Mouse (Mus musculus): Measurements from ENCODE around the gene Lamp1.

Lamp1 gene

DNA sequence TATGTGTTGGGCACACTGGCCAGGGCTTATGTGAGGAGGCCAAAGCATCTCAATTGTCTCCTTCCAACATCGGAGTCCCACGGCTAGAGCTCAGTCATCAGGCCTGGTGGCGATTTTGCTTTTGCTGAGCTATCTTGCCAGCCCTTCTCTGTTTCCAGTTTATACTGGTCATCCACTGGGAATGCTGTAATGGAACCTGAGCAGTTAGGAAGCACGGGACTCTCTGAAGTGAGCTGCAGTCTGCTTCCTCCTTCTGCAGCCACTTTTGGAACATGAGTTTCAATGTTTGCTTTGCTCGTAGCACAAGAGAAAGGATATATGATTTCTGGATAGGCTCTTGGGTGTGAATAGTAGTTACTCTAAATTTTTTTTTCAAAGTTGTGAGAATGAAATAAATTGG is 5.4 kb downstream of the Lamp1 start:
- no peak for DNase-seq

DNA sequence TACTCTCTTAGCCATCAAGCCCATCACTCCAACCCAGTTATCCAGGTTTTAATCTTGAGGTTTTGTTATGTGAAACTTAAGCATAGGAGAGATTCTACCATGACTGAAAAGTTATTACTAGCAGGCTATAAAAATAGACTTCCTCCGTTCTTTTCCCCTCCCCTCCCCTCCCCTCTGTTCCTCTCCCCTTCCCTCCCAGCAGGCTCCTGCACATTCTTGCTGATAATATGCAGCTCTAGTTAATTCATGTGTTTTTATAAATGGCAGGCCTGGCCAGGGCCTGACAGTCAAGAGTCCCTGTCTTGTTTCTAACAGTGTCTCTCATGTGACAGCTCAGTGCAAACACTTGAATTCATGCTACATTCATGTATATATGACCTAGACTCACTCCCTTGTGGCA is 11.5 kb downstream of the Lamp1 start:
- DNase-seq: no peak

DNA sequence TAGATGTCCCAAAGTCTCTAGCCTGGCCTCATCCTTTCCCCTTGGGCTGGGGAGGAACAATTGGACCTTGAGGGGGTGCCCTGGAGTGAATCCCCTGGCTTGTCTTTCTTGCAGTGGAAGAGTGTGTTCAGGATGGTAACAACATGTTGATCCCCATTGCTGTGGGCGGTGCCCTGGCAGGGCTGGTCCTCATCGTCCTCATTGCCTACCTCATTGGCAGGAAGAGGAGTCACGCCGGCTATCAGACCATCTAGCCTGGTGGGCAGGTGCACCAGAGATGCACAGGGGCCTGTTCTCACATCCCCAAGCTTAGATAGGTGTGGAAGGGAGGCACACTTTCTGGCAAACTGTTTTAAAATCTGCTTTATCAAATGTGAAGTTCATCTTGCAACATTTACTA is 15.3 kb downstream of the Lamp1 start:
- no peak for DNase-seq

GRCm38 (mm10) chr8:13174811-13175210 is 15.8 kb downstream of the Lamp1 start:
- DNase-seq: no peak

DNA sequence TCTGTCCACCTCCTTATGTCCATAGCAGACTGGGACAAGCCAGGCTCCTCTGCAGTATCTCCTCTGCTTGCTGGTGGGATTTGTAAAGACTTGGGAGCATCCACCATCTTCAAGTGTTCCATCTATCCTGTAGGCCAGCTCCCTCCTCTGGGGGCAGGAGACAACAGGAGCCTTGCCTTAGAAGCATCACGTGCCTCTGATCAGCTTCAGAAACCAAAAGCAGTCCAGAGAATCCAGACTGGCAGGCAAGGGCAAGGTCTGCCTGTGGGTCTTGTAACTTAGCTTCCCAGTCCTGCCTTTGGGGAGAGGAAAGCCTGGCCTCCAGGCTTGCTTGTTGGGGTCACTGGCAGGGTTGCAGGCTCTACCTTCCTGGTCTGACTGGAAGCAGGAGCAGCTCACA is 16.7 kb downstream of the Lamp1 start:
- DNase-seq: no peak

DNA sequence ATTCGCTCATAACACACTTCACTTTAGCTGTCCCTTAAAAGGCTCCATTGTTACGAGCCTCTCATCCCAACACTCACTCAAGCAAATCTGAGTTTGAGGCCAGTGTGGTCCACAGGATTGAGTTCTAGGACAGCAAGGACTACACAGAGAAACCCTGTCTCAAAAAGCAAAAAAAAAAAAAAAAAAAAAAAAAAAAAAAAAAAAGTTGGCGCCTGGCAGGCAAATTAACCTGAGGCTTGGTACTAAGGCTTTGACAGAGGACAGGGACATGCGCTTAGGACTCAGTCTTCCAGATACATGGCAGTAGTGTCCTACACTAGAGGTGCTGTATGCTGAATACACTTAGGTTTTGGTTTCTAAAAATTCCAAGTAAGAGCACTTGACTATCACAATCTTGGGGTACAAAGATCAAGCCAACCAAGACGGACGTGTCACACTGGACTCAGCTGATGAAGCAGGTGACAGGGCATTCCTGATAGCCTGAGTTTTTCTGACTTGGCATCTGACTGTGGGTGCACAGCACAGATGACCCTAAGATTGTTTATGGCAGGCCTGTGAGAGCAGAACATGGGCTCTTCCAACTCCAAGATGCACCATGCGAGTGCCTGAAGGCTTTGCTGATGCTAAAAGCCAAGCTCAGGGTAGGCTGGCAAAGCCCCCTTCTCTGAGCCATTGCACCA is 18.4 kb downstream of the Lamp1 start:
- DNase-seq: no peak

GRCm38 (mm10) chr8:13178137-13178536 is 19.2 kb downstream of the Lamp1 start:
- no peak for DNase-seq

GRCm38 (mm10) chr8:13179482-13179881 is 20.5 kb downstream of the Lamp1 start:
- DNase-seq: no peak

DNA sequence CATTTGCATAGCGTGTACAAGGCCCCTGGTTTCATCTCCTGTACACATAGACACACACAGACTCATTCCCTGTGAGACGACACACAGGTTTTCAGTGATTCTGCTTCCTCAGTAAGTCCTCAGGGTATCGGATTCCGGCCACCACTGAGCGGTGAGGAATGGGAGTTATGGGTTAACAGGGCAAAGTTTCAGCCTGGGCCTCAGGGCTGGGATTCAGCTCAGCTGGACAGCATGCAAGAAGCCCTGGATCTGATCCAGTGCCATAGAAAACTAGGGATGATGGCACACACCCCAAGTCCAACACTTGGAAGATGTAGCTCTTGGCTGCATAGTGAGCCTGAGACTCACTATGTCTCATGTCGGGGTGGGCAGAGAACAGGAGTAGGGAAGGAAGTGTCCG is 21.0 kb downstream of the Lamp1 start:
- peak; percentile 23 to 42 for DNase-seq

DNA sequence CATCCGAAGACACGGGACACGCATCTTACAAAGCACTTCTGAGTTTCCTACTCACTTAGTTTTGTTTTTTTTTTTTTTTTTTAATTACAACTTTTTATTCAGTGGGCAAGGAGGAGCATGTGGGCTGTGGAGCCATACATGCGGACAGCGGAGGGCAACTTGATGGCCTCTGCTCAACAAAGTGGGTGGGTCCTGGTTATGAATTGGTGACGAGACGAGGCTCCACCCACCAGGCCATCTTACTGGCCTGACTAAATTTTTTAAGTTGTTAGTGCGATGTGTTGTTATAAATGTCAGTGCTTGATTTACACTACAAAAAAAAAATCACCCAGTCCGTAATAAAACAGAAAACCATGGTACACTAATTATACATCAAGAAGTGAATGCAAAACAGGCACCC is 21.4 kb downstream of the Lamp1 start:
- DNase-seq: no peak

GRCm38 (mm10) chr8:13180911-13181690 is 22.1 kb downstream of the Lamp1 start:
- no peak for DNase-seq

GRCm38 (mm10) chr8:13181691-13181976 is 22.7 kb downstream of the Lamp1 start:
- DNase-seq: no peak

DNA sequence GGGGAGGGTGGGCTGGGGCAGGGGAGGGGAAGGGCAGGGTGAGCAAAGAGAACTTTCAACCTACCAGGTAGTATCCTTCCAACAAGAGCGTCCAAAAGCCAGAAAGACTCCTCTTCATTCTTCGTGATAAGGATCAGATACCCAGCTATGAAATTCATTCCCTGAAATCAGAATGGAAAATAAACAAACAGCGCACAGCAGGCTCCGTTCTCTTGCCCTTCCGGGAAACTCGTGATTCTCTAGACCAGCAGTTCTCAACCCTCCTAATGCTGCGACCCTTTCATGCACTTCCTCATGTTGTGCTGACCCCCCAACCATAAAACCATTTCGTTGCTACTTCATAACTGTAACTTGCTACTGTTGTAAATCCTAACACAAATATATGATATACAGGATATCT is 27.9 kb downstream of the Lamp1 start:
- DNase-seq: no peak

- no peak for DNase-seq
These were observed 28.3 kb downstream of the Lamp1 start for GRCm38 (mm10) chr8:13187229-13187628.

- peak in 1 of 2 experiments; percentile 17 for DNase-seq
These were observed 28.7 kb downstream of the Lamp1 start for GRCm38 (mm10) chr8:13187638-13188037.

DNA sequence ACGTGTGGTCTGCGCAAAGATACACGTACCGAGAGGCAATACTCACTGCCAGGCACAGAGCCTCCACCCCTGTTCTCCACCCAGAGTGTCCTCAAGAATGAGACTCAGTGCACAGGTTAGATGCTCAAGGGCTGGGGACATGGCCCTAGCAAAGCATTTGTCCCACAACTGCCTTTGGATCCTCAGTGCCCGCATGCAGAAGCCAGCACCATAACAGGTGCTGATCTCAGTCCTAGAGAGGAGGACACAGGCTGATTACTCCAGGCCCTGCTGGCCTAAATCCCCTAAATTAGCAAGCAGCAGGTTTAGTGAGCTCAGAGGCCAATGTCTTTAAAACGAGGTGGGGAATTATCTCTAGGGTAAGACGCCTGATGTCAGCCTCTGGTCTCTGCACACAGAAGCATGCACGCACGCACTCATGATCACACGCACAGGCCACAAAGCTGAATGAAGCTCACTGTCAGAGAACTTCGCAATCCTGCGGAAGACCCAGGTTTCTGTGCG is 29.1 kb downstream of the Lamp1 start:
- no peak for DNase-seq

DNA sequence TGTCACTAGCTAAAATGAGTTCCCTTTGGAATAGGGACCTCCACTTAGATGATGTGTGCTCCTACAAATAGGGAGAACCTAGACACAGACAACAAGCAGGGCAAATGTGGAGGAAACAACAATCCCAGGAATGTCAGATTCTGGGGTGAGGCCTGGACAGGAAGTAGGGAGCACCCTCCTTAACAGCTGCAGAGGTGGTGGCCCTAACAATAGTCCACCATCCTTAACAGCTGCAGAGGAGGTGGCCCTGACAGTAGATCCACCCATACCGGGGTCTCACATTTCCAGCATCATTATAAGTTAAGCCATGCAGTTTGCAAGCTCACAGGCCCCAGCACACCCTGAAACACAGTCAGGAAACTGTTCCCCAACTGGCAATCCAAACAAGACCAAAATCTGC is 29.9 kb downstream of the Lamp1 start:
- DNase-seq: no peak

DNA sequence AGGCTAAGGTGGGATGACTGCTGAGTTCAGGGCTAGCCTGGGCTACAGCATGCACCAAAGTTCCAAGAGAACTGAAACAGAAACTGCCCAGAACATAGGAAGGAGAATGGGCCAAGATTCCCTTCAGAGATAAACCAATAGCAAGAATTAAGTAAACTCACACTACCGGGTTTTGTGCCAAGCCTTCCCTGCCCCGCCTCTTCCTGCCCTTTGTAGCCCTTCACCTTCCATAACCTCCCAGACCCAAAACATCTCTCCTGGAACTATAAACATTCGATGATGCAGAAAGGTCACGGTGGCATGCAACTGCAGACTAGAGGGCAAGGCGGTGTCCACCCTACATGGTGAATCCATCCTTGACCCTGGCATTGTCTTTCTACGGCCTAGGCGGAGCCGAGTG is 31.3 kb downstream of the Lamp1 start:
- DNase-seq: no peak

DNA sequence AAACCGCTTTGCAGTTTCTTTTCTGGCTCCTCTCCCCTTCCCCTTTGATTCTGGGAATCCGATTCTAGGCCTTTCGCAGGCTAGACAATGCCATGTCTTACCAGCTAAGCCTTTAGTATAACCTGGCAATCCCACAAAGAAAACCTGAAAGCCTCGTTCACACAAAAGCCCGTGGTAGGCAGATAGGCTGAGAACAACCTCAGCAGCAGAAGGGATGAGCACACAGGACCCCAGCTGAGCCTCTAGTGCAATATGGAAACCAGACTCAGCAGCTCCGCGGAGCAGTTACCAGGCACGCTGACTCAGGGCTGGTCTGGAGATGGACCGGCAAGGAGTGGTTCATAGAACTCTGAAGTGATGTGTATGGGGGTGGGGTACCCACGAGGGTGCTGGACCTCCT is 35.9 kb downstream of the Lamp1 start:
- no peak for DNase-seq

GRCm38 (mm10) chr8:13197493-13197892 is 38.5 kb downstream of the Lamp1 start:
- DNase-seq: no peak

- DNase-seq: peak; percentile 28 to 40
These were observed 40.6 kb downstream of the Lamp1 start for GRCm38 (mm10) chr8:13199385-13200061.

DNA sequence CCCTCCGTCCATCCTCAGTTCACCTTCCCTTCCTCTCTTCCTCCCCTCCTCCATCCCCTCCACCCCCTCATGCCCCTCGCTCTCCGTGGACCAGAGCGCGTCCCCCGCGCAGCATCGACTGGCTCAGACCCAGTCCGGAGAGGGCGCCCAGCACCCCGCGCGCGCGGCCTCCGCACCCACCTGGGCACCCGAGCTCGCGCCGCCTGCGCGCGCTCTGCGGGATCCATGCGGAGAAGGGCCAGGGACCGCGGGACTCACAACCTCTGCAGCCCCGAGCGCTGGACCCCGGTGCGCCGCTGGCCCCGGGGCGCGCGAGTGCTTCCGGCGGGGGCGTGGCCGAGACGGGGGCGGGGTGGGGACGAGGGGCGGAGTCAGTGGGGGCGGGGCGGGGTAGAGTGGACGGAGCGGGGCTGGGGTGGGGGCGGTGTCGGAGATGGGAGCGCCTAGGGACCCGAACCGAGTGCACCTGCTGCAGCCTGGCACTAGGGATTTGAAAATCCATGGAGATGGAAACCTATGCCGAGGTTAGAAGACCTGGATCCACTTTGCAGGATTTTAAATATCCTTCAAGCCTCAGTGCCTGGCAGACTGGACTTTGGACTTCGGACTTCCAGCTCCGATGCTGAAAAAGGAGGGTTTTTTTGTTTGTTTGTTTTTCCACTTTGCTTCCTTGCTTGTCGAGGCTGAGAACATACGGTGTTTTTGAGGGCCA is 41.5 kb downstream of the Lamp1 start, which contains the start of gene Grtp1:
Gene Grtp1, minus strand, starts transcription at position 320 of the 712 bp plus-strand sequence.
- peak; percentile 85 to 87 for DNase-seq

DNA sequence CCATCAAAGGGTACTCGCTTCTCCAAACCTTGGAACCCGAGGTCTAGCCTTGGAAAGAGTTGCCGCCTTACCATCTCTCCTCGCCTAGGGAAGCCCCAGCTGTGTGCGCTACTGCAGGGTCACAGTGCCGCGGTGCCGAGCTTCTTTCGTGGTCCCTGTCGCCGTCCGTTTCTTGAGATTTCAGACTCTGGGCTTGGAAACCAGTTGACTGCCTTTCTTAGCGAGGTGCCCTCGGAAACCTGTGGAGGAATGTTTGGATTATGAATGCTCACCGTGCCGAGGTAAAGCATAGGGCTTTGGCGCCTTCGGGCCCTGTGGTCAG is 42.0 kb downstream of the Lamp1 start:
- DNase-seq: no peak
